Mouse (Mus musculus): ENCODE results near the gene Atf7. TPM values are rescaled to one million over a fixed set of nuclear protein-coding genes. Genes with fewer than 3 reads are reported as not detected.

Gene Atf7
- polyA plus RNA-seq, 1 experiment from 2014 or later: 36.5 TPM

DNA sequence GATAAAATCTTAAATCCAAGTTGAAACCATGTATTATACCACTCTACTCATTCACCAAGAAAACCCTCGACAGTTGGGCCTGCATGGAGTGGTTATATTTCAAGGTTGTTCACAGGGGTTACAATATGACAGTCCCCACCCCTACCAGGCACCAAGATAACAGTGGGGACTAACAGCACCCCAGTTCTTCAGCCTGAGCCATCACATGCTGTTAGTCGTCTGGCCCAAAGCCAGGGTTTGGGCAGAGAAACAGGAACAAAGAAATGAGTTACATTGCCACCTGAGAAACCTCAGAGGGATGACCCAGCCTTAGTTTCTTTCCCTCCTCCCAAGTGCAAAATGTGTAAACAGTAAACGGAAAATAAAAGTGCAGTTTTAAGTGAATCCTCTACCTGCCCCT is 125.9 kb downstream of the Atf7 start:
- no peaks in the 10 kb centered on the region for H3K27me3 ChIP-seq (replicated peaks; ENCODE audit: control insufficient read depth, insufficient read depth, low read length)
- no peak overlapping the region for H3K27ac ChIP-seq (ENCODE audit: low read depth)
- DNase-seq (ENCODE audit: low spot score) (no peak), ATAC-seq (replicated peaks; ENCODE audit: low FRiP score, low TSS enrichment, low read depth) (no peak)
- no peak overlapping the region for H3K9ac ChIP-seq (ENCODE audit: low read length)
- no peak overlapping the region for H3K4me2 ChIP-seq (ENCODE audit: low read length)
- peaks cover 99% of the 10 kb centered on the region for H3K36me3 ChIP-seq (ENCODE audit: control insufficient read depth, insufficient read depth, low read length)
- WGBS: 64% methylated on average over 3 of the region's 3 CpGs
- no peaks in the 10 kb centered on the region for H3K9me3 ChIP-seq (ENCODE audit: control insufficient read depth, low read length)
- H3K4me3 ChIP-seq (ENCODE audit: low read depth, low read length): no peak overlapping the region
- H3K4me1 ChIP-seq (replicated peaks; ENCODE audit: control insufficient read depth, insufficient read depth, low read length): no peaks in the 10 kb centered on the region

DNA sequence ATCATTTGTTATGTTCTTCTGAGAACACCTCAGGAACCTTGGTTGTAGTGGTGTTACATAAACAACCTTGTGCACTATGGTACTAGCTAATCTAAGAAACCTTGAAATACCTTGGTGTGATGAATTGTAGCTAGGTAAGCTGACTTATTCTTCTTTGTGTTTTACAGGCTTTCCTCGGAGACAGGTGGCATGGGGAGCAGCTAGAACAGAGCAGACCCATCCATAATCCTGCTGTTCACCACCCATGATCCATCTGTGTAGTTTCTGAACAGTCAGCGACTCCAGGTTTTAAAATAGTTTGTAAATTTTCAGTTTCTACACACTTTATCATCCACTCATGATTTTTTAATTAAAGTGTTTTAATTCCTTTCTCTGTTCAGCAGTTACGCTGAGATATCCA is 126.9 kb downstream of the Atf7 start:
- Histone ChIP-seq H3K4me3 (ENCODE audit: low read depth, low read length) (no peak overlapping the region), H3K27ac (ENCODE audit: low read depth) (no peak overlapping the region), H3K4me1 (replicated peaks; ENCODE audit: control insufficient read depth, insufficient read depth, low read length) (no peaks in the 10 kb centered on the region), H3K36me3 (ENCODE audit: control insufficient read depth, insufficient read depth, low read length) (peaks cover 99% of the 10 kb centered on the region), H3K9me3 (ENCODE audit: control insufficient read depth, low read length) (no peaks in the 10 kb centered on the region), H3K9ac (ENCODE audit: low read length) (no peak overlapping the region), H3K4me2 (ENCODE audit: low read length) (no peak overlapping the region), H3K27me3 (replicated peaks; ENCODE audit: control insufficient read depth, insufficient read depth, low read length) (no peaks in the 10 kb centered on the region)
- DNase-seq (ENCODE audit: low spot score) (no peak), ATAC-seq (replicated peaks; ENCODE audit: low FRiP score, low TSS enrichment, low read depth) (no peak)
- WGBS: 91% methylated on average over 3 of the region's 3 CpGs

DNA sequence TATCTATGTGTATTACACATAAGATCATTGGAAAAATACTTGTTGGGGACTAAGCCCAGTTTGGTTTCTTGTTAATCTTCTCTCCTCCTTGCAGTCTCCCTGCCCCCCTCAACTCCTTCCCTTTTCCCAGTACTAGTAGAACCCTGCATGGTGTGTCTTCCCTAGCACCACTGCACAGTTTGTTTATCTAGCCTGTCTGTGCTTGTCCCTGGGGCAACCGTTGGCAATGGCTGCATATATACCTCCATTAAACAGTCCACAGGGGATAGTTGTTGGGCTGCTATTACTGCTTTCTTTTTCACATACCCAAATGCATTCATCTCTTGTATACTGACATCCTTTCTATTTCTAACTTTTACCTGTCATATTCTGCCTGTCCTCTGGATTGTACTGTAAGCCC is 137.6 kb downstream of the Atf7 start:
- 58% methylated on average over 1 of the region's 1 CpGs for WGBS
- H3K4me3 ChIP-seq (ENCODE audit: low read depth, low read length): no peak overlapping the region
- DNase-seq (ENCODE audit: low spot score): no peak
- no peak overlapping the region for H3K27ac ChIP-seq (ENCODE audit: low read depth)
- H3K4me2 ChIP-seq (ENCODE audit: low read length): no peak overlapping the region
- peaks cover 95% of the 10 kb centered on the region for H3K36me3 ChIP-seq (ENCODE audit: control insufficient read depth, insufficient read depth, low read length)
- H3K9me3 ChIP-seq (ENCODE audit: control insufficient read depth, low read length): no peaks in the 10 kb centered on the region
- no peaks in the 10 kb centered on the region for H3K27me3 ChIP-seq (replicated peaks; ENCODE audit: control insufficient read depth, insufficient read depth, low read length)
- no peak overlapping the region for H3K9ac ChIP-seq (ENCODE audit: low read length)
- ATAC-seq (replicated peaks; ENCODE audit: low FRiP score, low TSS enrichment, low read depth): no peak
- no peaks in the 10 kb centered on the region for H3K4me1 ChIP-seq (replicated peaks; ENCODE audit: control insufficient read depth, insufficient read depth, low read length)

DNA sequence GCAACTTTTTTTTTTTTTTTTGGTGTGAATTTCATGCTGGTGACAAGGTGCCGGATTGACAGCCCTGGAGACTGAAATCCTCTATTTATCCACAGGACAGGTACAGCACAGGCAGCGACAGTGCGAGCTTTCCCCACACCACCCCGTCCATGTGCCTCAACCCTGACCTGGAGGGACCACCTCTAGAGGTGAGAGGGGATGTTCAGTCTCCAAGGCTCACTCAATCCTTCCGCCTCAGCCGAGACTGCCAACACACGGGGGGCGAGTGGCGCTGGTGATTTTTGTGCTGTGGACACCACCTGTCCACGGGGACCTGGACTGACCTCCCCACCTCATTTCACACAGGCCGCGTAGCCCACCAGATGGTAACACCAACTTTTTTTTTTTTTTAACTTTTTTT is 139.4 kb downstream of the Atf7 start:
- no peak overlapping the region for H3K27ac ChIP-seq (ENCODE audit: low read depth)
- H3K4me2 ChIP-seq (ENCODE audit: low read length): no peak overlapping the region
- WGBS: 88% methylated on average over 12 of the region's 12 CpGs
- no peaks in the 10 kb centered on the region for H3K4me1 ChIP-seq (replicated peaks; ENCODE audit: control insufficient read depth, insufficient read depth, low read length)
- no peak overlapping the region for H3K4me3 ChIP-seq (ENCODE audit: low read depth, low read length)
- H3K27me3 ChIP-seq (replicated peaks; ENCODE audit: control insufficient read depth, insufficient read depth, low read length): no peaks in the 10 kb centered on the region
- no peak for ATAC-seq (replicated peaks; ENCODE audit: low FRiP score, low TSS enrichment, low read depth)
- no peak overlapping the region for H3K9ac ChIP-seq (ENCODE audit: low read length)
- DNase-seq (ENCODE audit: low spot score): no peak
- peaks cover 95% of the 10 kb centered on the region for H3K36me3 ChIP-seq (ENCODE audit: control insufficient read depth, insufficient read depth, low read length)
- no peaks in the 10 kb centered on the region for H3K9me3 ChIP-seq (ENCODE audit: control insufficient read depth, low read length)

DNA sequence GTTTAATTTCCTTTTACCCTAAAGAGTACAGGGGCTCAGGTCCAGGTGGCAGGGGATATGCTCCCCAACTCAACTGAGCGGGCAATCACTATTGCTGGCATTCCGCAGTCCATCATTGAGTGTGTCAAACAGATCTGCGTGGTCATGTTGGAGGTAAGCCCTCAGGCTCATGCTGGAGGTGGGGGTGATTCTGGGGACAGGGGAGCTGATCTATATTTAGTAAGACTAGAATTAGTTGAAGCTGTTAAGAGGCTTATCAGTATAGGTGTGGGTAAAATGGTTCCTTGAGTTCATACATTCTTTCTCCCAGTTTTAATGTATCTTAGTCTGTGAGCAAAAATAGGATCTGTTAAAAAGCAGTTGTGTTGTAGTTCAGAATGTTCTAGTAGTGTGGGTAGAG is 142.1 kb downstream of the Atf7 start:
- no peaks in the 10 kb centered on the region for H3K9me3 ChIP-seq (ENCODE audit: control insufficient read depth, low read length)
- no peaks in the 10 kb centered on the region for H3K4me1 ChIP-seq (replicated peaks; ENCODE audit: control insufficient read depth, insufficient read depth, low read length)
- H3K9ac ChIP-seq (ENCODE audit: low read length): no peak overlapping the region
- no peak overlapping the region for H3K27ac ChIP-seq (ENCODE audit: low read depth)
- DNase-seq (ENCODE audit: low spot score) (no peak), ATAC-seq (replicated peaks; ENCODE audit: low FRiP score, low TSS enrichment, low read depth) (no peak)
- H3K36me3 ChIP-seq (ENCODE audit: control insufficient read depth, insufficient read depth, low read length): peaks cover 95% of the 10 kb centered on the region
- H3K27me3 ChIP-seq (replicated peaks; ENCODE audit: control insufficient read depth, insufficient read depth, low read length): no peaks in the 10 kb centered on the region
- H3K4me2 ChIP-seq (ENCODE audit: low read length): no peak overlapping the region
- no peak overlapping the region for H3K4me3 ChIP-seq (ENCODE audit: low read depth, low read length)
- WGBS: 89% methylated on average over 3 of the region's 3 CpGs

MicroRNAs encoded within 50 kb of the gene (microRNA counts, 519-probe panel; counts per million panel counts)
- not detected for microRNA mmu-miR-688

Small RNA genes within 50 kb of the gene (microRNA-seq; reads per million reads assigned to microRNA genes)
- gene Mir688: 0.34 reads per million

Other genes with a start within 250 kb of the Atf7 start
- 14.4 and 15.8 TPM in 2 replicates for gene Sp1, start 219.3 kb downstream of the Atf7 start, polyA plus RNA-seq (2014; fragmentation: Nextera tagmentation; extraction: Ambion mirVana)
- 0.81 and 0.97 TPM in 2 replicates for gene Amhr2, start 180.1 kb downstream of the Atf7 start, polyA plus RNA-seq (2014; fragmentation: Nextera tagmentation; extraction: Ambion mirVana)
- gene Prr13, start 166.4 kb downstream of the Atf7 start, polyA plus RNA-seq (2014; fragmentation: Nextera tagmentation; extraction: Ambion mirVana): 132 and 141 TPM in 2 replicates
- gene Pcbp2, start 154.9 kb downstream of the Atf7 start, polyA plus RNA-seq (2014; fragmentation: Nextera tagmentation; extraction: Ambion mirVana): 275 and 289 TPM in 2 replicates
- 3.4 TPM in 1 of 2 replicates, not detected in the other for gene Gm10337, start 121.7 kb downstream of the Atf7 start, polyA plus RNA-seq (2014; fragmentation: Nextera tagmentation; extraction: Ambion mirVana)
- 13.5 and 14.9 TPM in 2 replicates for gene Map3k12, start 108.4 kb downstream of the Atf7 start, polyA plus RNA-seq (2014; fragmentation: Nextera tagmentation; extraction: Ambion mirVana)
- gene Tarbp2, start 107.3 kb downstream of the Atf7 start, polyA plus RNA-seq (2014; fragmentation: Nextera tagmentation; extraction: Ambion mirVana): 105 TPM in 2 replicates
- gene Npff, start 100.5 kb downstream of the Atf7 start, polyA plus RNA-seq (2014; fragmentation: Nextera tagmentation; extraction: Ambion mirVana): 1.5 and 2.2 TPM in 2 replicates
- gene Gm28047, start 397 bp downstream of the Atf7 start, polyA plus RNA-seq (2014; fragmentation: Nextera tagmentation; extraction: Ambion mirVana): 0.43 TPM in 1 of 2 replicates, not detected in the other
- gene Atp5g2, start 46.9 kb upstream of the Atf7 start, polyA plus RNA-seq (2014; fragmentation: Nextera tagmentation; extraction: Ambion mirVana): 81.3 and 87.4 TPM in 2 replicates
- gene Calcoco1, start 96.7 kb upstream of the Atf7 start, polyA plus RNA-seq (2014; fragmentation: Nextera tagmentation; extraction: Ambion mirVana): 30.6 and 35.8 TPM in 2 replicates

Data from intestine, embryonic 14.5 days (tissue).